Mouse (Mus musculus): ENCODE results near the gene Dnal4. TPM values are rescaled to one million over a fixed set of nuclear protein-coding genes. Genes with fewer than 3 reads are reported as not detected.

The Dnal4 gene
- polyA plus RNA-seq, 1 experiment from 2014 or later: 70.4 TPM

DNA sequence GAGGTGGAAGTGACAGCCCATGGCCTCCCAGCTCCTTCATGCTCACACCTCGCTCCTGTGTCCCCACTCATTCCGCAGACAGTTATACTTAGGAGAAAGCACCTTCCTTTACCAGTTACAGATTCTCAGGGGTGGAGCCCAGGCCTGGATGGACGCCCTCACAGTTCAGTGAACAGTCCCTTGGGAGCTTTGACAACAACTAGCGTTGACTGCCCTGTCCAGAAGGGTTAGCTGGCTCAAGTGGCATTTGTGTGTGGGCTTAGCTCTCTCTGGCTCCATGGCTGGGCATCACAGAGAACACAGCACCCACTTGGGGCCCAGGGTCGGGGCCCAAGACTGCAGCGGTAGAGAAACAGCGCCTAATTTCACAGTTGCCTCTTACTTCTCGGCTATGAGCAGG, 43.3 kb downstream of the Dnal4 start:
- Histone ChIP-seq H3K4me3 (no peak overlapping the region), H3K27ac (no peak overlapping the region), H3K36me3 (peaks cover 92% of the 10 kb centered on the region), H3K9me3 (replicated peaks) (no peaks in the 10 kb centered on the region), H3K4me1 (peaks cover 3% of the 10 kb centered on the region), H3K27me3 (ENCODE audit: low read depth, poor library complexity, severe bottlenecking) (no peaks in the 10 kb centered on the region)
- WGBS: 87% methylated on average over 8 of the region's 8 CpGs
- DNase-seq (ENCODE audit: low spot score): no peak

DNA sequence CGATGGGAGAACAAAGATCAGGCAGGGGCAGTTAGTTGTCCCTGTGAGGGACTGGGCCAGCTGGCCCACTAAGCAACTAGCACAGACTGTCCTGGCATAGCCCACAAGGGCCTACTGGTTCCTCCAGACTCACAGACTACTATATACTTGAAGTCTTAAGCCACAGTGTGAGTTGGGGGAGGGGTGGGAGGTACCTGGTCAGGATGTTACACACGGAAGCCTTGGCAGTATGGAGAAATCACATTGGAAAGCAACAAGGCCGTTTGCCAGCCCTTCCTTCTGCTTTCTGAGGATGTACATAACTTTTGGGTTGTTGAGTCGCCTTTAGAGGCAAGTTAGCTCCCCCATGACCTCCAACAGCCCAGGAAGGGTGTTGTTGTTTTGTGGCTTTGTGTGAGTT, 44.0 kb downstream of the Dnal4 start:
- H3K36me3 ChIP-seq: peaks cover 92% of the 10 kb centered on the region
- no peak for DNase-seq (ENCODE audit: low spot score)
- no peaks in the 10 kb centered on the region for H3K9me3 ChIP-seq (replicated peaks)
- H3K4me3 ChIP-seq: no peak overlapping the region
- no peaks in the 10 kb centered on the region for H3K4me1 ChIP-seq
- no peaks in the 10 kb centered on the region for H3K27me3 ChIP-seq (ENCODE audit: low read depth, poor library complexity, severe bottlenecking)
- no peak overlapping the region for H3K27ac ChIP-seq
- WGBS: 75% methylated on average over 4 of the region's 4 CpGs

DNA sequence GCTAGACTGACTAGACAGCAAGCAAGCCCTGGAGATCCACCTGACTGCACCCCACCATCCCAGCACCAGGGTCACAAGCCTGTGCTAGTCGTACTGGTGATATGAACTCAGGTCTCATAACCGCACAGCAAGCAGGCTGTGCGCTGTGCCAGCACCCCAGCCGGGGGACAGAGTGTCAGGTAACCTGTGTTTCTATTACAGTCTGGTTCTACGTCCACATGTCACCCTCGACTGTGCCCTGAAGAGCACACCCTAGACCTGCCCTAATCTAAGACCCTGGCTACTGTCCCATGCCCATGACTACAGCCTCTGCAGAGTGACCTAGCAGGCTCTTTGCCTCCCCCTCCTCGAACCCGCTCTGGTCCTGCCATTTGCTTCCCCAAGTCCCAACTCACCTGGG, 44.5 kb downstream of the Dnal4 start:
- DNase-seq (ENCODE audit: low spot score): no peak
- H3K9me3 ChIP-seq (replicated peaks): no peaks in the 10 kb centered on the region
- no peak overlapping the region for H3K27ac ChIP-seq
- WGBS: 94% methylated on average over 8 of the region's 8 CpGs
- H3K4me1 ChIP-seq: no peaks in the 10 kb centered on the region
- no peaks in the 10 kb centered on the region for H3K27me3 ChIP-seq (ENCODE audit: low read depth, poor library complexity, severe bottlenecking)
- no peak overlapping the region for H3K4me3 ChIP-seq
- H3K36me3 ChIP-seq: peaks cover 92% of the 10 kb centered on the region

- H3K27me3 ChIP-seq (ENCODE audit: low read depth, poor library complexity, severe bottlenecking): no peaks in the 10 kb centered on the region
- 89% methylated on average over 7 of the region's 7 CpGs for WGBS
- H3K36me3 ChIP-seq: peaks cover 92% of the 10 kb centered on the region
These were observed 46.1 kb downstream of the Dnal4 start for GRCm38 (mm10) chr15:79731554-79731953.

GRCm38 (mm10) chr15:79728731-79729388, 48.8 kb downstream of the Dnal4 start:
- Histone ChIP-seq H3K27me3 (ENCODE audit: low read depth, poor library complexity, severe bottlenecking) (no peaks in the 10 kb centered on the region), H3K4me1 (no peaks in the 10 kb centered on the region), H3K9me3 (replicated peaks) (no peaks in the 10 kb centered on the region), H3K4me3 (no peak overlapping the region), H3K36me3 (peaks cover 94% of the 10 kb centered on the region), H3K27ac (no peak overlapping the region)
- WGBS: 93% methylated on average over 10 of the region's 10 CpGs
- DNase-seq (ENCODE audit: low spot score): no peak

More at GRCm38 (mm10) chr15:79731554-79731953, 46.1 kb downstream of the Dnal4 start:
- H3K9me3 ChIP-seq (replicated peaks): no peaks in the 10 kb centered on the region
- no peak overlapping the region for H3K27ac ChIP-seq
- H3K4me3 ChIP-seq: no peak overlapping the region
- no peak for DNase-seq (ENCODE audit: low spot score)
- H3K4me1 ChIP-seq: no peaks in the 10 kb centered on the region

DNA sequence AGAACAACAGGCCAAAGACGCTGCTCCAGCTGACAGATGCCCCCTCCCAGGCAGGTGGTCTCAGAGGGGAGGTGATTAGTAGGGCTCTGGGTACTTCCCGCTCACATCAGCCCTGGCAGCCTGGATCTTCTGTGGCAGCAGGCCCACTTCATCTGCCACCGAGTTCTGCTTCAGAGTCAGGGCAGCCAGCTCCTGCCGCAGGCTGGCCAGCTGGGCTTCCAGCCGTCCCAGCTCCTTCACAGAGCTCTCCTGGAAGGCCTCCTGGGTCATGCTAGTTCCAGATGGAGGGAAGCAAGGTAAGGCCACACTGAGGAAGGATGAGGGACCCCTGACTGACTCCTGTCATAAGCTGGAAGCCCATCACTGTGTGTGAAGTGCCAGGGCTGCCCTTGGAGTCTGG, 49.3 kb downstream of the Dnal4 start:
- no peaks in the 10 kb centered on the region for H3K27me3 ChIP-seq (ENCODE audit: low read depth, poor library complexity, severe bottlenecking)
- H3K4me3 ChIP-seq: no peak overlapping the region
- H3K27ac ChIP-seq: no peak overlapping the region
- no peak for DNase-seq (ENCODE audit: low spot score)
- peaks cover 94% of the 10 kb centered on the region for H3K36me3 ChIP-seq
- H3K4me1 ChIP-seq: no peaks in the 10 kb centered on the region
- H3K9me3 ChIP-seq (replicated peaks): no peaks in the 10 kb centered on the region
- 85% methylated on average over 5 of the region's 5 CpGs for WGBS

DNA sequence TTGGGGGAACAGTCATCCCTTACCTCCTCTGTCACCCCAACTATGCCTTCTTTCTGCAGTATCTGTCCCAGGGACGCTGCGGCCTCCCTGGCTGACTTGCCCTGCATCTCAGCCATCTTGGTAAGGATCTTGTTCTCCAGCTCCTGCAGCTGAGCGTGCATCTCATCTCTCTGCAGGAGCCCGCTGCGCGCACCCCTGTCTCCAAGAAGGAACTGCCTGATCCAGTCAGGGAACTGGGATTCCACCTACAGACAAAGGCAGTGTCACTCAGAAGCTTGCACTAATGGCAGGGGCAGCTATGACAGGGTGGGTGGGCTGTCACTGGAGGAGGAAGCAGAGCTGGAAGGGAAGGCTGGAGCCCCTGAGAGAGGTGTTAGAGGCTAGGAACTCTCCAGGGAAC, 49.8 kb downstream of the Dnal4 start:
- no peak for DNase-seq (ENCODE audit: low spot score)
- no peaks in the 10 kb centered on the region for H3K4me1 ChIP-seq
- no peak overlapping the region for H3K27ac ChIP-seq
- no peaks in the 10 kb centered on the region for H3K9me3 ChIP-seq (replicated peaks)
- no peak overlapping the region for H3K4me3 ChIP-seq
- peaks cover 93% of the 10 kb centered on the region for H3K36me3 ChIP-seq
- WGBS: 92% methylated on average over 6 of the region's 6 CpGs
- H3K27me3 ChIP-seq (ENCODE audit: low read depth, poor library complexity, severe bottlenecking): no peaks in the 10 kb centered on the region

DNA sequence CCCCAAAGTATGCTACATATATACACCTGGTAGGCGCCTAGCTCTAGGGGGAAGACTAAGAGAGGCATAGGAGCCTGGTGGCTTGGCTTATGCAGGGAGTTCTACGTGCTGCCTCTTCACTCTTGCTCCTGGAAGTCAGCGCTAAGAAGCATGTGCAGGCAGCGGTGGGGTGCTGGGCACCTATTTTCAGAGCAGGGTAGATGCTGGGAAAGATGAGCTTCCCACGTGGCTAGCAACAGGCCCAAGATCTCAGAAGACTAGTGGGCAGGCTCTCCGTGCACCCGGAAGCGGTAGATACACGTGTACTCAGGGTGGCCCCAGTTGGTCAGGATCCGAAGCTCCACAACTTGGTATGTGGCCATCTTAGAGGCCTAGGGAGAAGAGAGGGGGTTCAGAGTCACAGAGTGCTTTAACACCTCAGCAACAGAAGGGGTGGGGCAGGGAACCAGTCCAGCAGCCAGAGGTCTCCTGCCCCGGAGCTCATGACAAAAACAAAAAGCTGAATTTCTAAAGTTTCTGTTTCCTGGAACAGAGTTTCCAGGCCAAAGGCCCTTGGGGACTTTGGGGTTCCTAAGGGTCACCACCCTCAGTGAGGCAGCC, 52.4 kb downstream of the Dnal4 start:
- Histone ChIP-seq H3K9me3 (replicated peaks) (no peaks in the 10 kb centered on the region), H3K4me1 (peaks cover 7% of the 10 kb centered on the region), H3K27ac (no peak overlapping the region), H3K36me3 (peaks cover 90% of the 10 kb centered on the region), H3K4me3 (no peak overlapping the region), H3K27me3 (ENCODE audit: low read depth, poor library complexity, severe bottlenecking) (no peaks in the 10 kb centered on the region)
- DNase-seq (ENCODE audit: low spot score): no peak
- WGBS: 94% methylated on average over 11 of the region's 11 CpGs

- Histone ChIP-seq H3K4me3 (no peak overlapping the region), H3K4me1 (peaks cover 7% of the 10 kb centered on the region), H3K36me3 (peaks cover 92% of the 10 kb centered on the region), H3K9me3 (replicated peaks) (no peaks in the 10 kb centered on the region), H3K27ac (no peak overlapping the region), H3K27me3 (ENCODE audit: low read depth, poor library complexity, severe bottlenecking) (no peaks in the 10 kb centered on the region)
- 56% methylated on average over 1 of the region's 1 CpGs for WGBS
- no peak for DNase-seq (ENCODE audit: low spot score)
These were observed 54.2 kb downstream of the Dnal4 start for GRCm38 (mm10) chr15:79723439-79723838.

- H3K9me3 ChIP-seq (replicated peaks): no peaks in the 10 kb centered on the region
- peaks cover 92% of the 10 kb centered on the region for H3K36me3 ChIP-seq
- WGBS: 82% methylated on average over 4 of the region's 4 CpGs
- H3K4me3 ChIP-seq: no peak overlapping the region
- 0 out of 2 replicates have a peak overlapping the region, but pooled peaks have one; percentile 46 for H3K27ac ChIP-seq
- H3K27me3 ChIP-seq (ENCODE audit: low read depth, poor library complexity, severe bottlenecking): no peaks in the 10 kb centered on the region
- peaks cover 7% of the 10 kb centered on the region for H3K4me1 ChIP-seq
- DNase-seq (ENCODE audit: low spot score): no peak
These were observed 56.9 kb downstream of the Dnal4 start for GRCm38 (mm10) chr15:79720796-79721195.

DNA sequence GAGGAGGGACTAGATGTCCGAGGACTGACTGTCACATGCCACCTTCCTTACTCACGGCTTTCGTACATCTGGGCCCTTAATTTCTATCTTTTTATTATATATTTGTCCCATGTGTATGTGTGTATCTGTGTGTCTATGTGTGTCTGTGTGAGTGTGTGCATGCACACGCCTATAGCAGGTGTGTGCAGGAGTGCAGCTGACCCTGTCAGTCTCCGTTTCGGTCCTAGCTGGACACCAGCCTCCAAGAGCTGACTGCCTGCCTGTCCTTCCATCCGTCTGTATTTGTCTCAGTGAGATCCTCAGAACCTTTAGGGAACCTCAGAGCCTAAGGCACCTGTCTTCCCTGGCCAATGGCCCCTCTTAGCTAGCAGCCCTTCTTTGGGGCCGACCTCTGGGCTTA, 57.4 kb downstream of the Dnal4 start:
- Histone ChIP-seq H3K27ac (no peak overlapping the region), H3K9me3 (replicated peaks) (no peaks in the 10 kb centered on the region), H3K4me3 (no peak overlapping the region), H3K27me3 (ENCODE audit: low read depth, poor library complexity, severe bottlenecking) (no peaks in the 10 kb centered on the region), H3K36me3 (peaks cover 92% of the 10 kb centered on the region), H3K4me1 (peaks cover 7% of the 10 kb centered on the region)
- 89% methylated on average over 8 of the region's 8 CpGs for WGBS
- DNase-seq (ENCODE audit: low spot score): no peak

GRCm38 (mm10) chr15:79716710-79717109, 60.9 kb downstream of the Dnal4 start:
- H3K36me3 ChIP-seq: peaks cover 98% of the 10 kb centered on the region
- WGBS: 95% methylated on average over 6 of the region's 6 CpGs
- H3K4me1 ChIP-seq: peaks cover 7% of the 10 kb centered on the region

DNA sequence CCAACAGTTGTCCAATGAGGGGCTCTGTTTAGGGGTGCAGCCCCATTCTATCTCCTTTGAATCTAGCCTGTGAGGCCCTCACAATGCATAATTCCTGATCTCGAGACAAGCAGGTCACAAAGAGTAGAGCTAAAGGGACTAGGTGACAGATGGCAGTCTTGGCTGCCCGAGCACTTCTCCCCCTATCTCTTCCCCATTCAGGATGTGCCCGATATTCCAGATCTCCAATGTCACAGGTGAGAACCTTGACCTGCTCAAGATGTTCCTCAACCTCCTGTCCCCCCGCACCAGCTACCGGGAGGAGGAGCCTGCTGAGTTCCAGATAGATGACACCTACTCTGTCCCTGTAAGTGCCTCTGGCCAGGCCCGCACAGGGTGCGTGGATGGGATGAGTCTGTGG, 62.0 kb downstream of the Dnal4 start:
- H3K27ac ChIP-seq: no peak overlapping the region
- H3K4me3 ChIP-seq: no peak overlapping the region
- peaks cover 100% of the 10 kb centered on the region for H3K36me3 ChIP-seq
- WGBS: 91% methylated on average over 7 of the region's 7 CpGs
- no peaks in the 10 kb centered on the region for H3K9me3 ChIP-seq (replicated peaks)
- no peaks in the 10 kb centered on the region for H3K27me3 ChIP-seq (ENCODE audit: low read depth, poor library complexity, severe bottlenecking)
- DNase-seq (ENCODE audit: low spot score): no peak
- no peaks in the 10 kb centered on the region for H3K4me1 ChIP-seq

More at GRCm38 (mm10) chr15:79716710-79717109, 60.9 kb downstream of the Dnal4 start:
- DNase-seq (ENCODE audit: low spot score): no peak
- no peaks in the 10 kb centered on the region for H3K9me3 ChIP-seq (replicated peaks)
- no peak overlapping the region for H3K27ac ChIP-seq
- H3K27me3 ChIP-seq (ENCODE audit: low read depth, poor library complexity, severe bottlenecking): no peaks in the 10 kb centered on the region
- H3K4me3 ChIP-seq: no peak overlapping the region

All from limb, embryonic 10.5 days (tissue).